Mouse (Mus musculus): ENCODE measurements around the gene Necab3. TPM values are rescaled to one million over a fixed set of nuclear protein-coding genes. Genes with fewer than 3 reads are reported as not detected.
A peak's percentile ranks its signal among the peaks of the same experiment; 100 is the strongest.

Necab3 gene
- polyA plus RNA-seq, 1 experiment from 2014 or later, result 10.4 TPM

DNA sequence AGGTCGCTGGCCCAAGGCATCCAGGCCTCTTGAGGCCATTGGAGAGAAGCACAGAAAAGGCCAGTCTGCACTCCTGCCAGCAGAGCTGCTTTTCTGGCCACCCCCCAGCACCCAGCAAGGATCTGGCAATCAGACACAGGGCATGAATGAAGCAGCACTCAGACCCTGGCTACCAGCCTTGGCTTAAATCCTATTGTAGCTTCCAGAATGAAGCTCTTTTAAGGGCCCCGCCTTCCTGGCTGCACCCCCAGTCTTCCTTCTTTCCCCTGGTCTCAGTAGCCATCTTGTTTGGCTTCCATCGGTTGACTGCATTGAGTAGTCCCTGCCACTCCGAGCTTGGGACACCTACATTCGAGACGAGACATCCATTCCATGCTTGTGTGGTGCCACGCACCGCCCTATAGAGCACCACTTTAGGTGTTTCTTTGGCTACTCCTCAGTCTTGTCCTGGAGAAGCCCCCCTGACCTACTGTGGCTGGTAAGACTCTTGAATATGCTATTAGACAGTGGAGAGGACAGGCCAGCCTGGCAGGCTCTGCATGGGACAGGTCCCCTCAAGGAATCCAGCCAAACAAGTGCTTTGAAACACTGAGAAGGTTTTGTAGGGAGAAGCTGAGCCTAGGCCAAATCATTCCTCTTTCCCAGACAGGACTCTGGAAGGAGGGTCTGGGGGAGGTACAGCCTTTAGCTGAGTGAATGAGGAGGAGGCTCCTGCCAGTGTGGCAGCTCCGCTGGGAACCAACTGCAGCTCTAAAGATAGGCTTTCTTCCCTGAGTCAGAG lies 14.9 kb downstream of the Necab3 start:
- 91% methylated on average over 9 of the region's 9 CpGs for WGBS
- H3K4me3 ChIP-seq (ENCODE audit: low read depth, low read length), result no peak overlapping the region
- H3K4me1 ChIP-seq (ENCODE audit: control insufficient read depth, insufficient read depth, low read length), result no peaks in the 10 kb centered on the region
- H3K9me3 ChIP-seq (ENCODE audit: control insufficient read depth, low read length), result no peaks in the 10 kb centered on the region
- no peak overlapping the region for H3K9ac ChIP-seq (ENCODE audit: low read length)
- ATAC-seq (ENCODE audit: insufficient read depth, low FRiP score, low TSS enrichment) (no peak), DNase-seq (ENCODE audit: low spot score) (no peak)
- H3K36me3 ChIP-seq (ENCODE audit: control insufficient read depth, insufficient read depth, low read length), result no peaks in the 10 kb centered on the region
- no peak overlapping the region for H3K27ac ChIP-seq (ENCODE audit: low read depth, low read length)
- H3K4me2 ChIP-seq (ENCODE audit: low read depth), result no peak overlapping the region
- H3K27me3 ChIP-seq (ENCODE audit: control insufficient read depth, insufficient read depth, low read length), result no peaks in the 10 kb centered on the region

DNA sequence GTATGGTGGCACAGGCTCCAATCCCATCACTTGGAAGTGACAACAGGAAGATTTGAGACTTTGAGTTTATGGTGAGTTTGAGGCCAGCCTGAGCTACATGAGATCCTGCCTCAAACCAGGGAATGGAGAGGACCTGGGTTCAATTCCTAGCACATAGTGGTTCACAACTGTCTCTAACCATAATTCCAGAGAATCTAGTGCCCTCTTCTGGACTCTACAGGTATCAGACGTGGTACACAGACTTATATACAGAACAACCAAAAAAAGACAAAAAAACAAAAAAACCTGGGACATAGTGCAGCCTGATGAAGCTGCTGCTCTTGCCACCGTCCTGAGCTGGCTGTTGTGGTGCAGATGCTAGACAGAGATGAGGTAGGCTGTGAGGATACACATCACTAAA lies 17.1 kb downstream of the Necab3 start:
- no peaks in the 10 kb centered on the region for H3K9me3 ChIP-seq (ENCODE audit: control insufficient read depth, low read length)
- H3K27ac ChIP-seq (ENCODE audit: low read depth, low read length), result no peak overlapping the region
- ATAC-seq (ENCODE audit: insufficient read depth, low FRiP score, low TSS enrichment) (no peak), DNase-seq (ENCODE audit: low spot score) (no peak)
- H3K4me3 ChIP-seq (ENCODE audit: low read depth, low read length), result no peak overlapping the region
- no peak overlapping the region for H3K9ac ChIP-seq (ENCODE audit: low read length)
- H3K36me3 ChIP-seq (ENCODE audit: control insufficient read depth, insufficient read depth, low read length), result no peaks in the 10 kb centered on the region
- H3K4me2 ChIP-seq (ENCODE audit: low read depth), result no peak overlapping the region
- H3K27me3 ChIP-seq (ENCODE audit: control insufficient read depth, insufficient read depth, low read length), result no peaks in the 10 kb centered on the region
- WGBS, result 83% methylated on average over 2 of the region's 2 CpGs
- no peaks in the 10 kb centered on the region for H3K4me1 ChIP-seq (ENCODE audit: control insufficient read depth, insufficient read depth, low read length)

DNA sequence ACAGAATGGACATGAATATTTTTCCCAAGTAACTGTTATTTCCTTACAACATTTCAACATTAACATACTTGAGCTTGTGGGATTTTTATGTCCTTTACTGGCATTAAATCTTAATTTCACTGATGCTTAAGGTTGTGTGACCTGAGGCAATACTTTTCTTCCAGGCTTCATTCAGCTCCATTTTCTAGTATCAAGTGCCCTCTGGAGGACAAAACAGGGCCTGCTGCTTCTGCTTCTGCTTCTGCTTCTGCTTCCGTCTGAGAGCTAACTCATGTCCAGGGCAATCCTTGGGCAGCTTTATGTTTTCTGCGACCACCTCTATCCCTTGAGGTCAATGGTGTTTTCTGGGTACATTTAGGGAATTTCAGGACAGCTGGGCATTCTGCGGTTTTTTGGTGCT lies 19.0 kb downstream of the Necab3 start:
- Histone ChIP-seq H3K27me3 (ENCODE audit: control insufficient read depth, insufficient read depth, low read length) (no peaks in the 10 kb centered on the region), H3K36me3 (ENCODE audit: control insufficient read depth, insufficient read depth, low read length) (peaks cover 7% of the 10 kb centered on the region; the same call in 1 of the 2 replicates), H3K4me3 (ENCODE audit: low read depth, low read length) (no peak overlapping the region), H3K4me2 (ENCODE audit: low read depth) (no peak overlapping the region), H3K9ac (ENCODE audit: low read length) (no peak overlapping the region), H3K9me3 (ENCODE audit: control insufficient read depth, low read length) (no peaks in the 10 kb centered on the region), H3K4me1 (ENCODE audit: control insufficient read depth, insufficient read depth, low read length) (no peaks in the 10 kb centered on the region), H3K27ac (ENCODE audit: low read depth, low read length) (no peak overlapping the region)
- no peak for ATAC-seq (ENCODE audit: insufficient read depth, low FRiP score, low TSS enrichment)
- WGBS, result 79% methylated on average over 3 of the region's 3 CpGs
- peak; percentile 58 for DNase-seq (ENCODE audit: low spot score)

DNA sequence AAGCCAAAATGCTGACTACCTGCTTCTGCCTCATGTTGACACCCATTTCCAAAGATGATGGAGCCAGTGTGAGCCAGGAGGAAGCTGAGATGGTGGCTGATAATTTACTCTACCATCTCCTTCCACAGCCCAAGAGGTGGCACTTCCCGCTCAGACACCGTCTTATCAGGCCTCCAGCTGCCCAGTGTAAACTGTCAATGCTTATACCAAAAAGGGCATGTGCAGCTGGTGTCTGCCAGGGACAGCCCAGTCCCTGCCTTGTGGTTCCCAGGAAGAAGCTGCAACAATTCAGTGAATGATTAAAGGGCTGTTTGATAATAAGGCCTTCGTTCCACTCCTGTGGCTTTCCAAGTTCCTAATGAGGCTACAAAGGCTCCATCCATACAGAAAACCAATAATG lies 20.0 kb downstream of the Necab3 start:
- no peak overlapping the region for H3K9ac ChIP-seq (ENCODE audit: low read length)
- H3K4me2 ChIP-seq (ENCODE audit: low read depth), result no peak overlapping the region
- ATAC-seq (ENCODE audit: insufficient read depth, low FRiP score, low TSS enrichment) (no peak), DNase-seq (ENCODE audit: low spot score) (no peak)
- no peak overlapping the region for H3K27ac ChIP-seq (ENCODE audit: low read depth, low read length)
- no peaks in the 10 kb centered on the region for H3K4me1 ChIP-seq (ENCODE audit: control insufficient read depth, insufficient read depth, low read length)
- H3K36me3 ChIP-seq (ENCODE audit: control insufficient read depth, insufficient read depth, low read length), result peaks cover 7% of the 10 kb centered on the region; the same call in 1 of the 2 replicates
- H3K9me3 ChIP-seq (ENCODE audit: control insufficient read depth, low read length), result no peaks in the 10 kb centered on the region
- WGBS, result 76% methylated on average over 3 of the region's 3 CpGs
- no peak overlapping the region for H3K4me3 ChIP-seq (ENCODE audit: low read depth, low read length)
- no peaks in the 10 kb centered on the region for H3K27me3 ChIP-seq (ENCODE audit: control insufficient read depth, insufficient read depth, low read length)

DNA sequence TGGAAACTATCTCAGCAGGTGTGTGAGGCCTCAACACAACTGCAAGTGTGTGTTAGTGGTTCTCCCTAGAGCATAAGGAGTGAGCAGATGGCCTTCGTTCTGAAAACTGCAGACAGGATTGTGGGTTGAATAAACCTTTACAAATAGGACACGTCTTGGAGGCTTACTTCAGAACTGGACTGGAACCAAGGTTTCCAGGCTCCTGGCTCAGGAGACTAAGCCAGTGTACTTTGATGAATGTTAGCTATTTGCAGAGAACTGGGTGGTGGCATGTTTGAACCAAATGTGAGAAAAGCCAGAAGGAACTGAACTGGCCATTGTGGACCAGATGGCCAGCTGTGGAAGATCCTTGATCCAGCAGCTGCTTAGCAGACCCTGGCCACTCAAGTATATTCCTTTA lies 20.4 kb downstream of the Necab3 start:
- Histone ChIP-seq H3K36me3 (ENCODE audit: control insufficient read depth, insufficient read depth, low read length) (peaks cover 7% of the 10 kb centered on the region; the same call in 1 of the 2 replicates), H3K9ac (ENCODE audit: low read length) (no peak overlapping the region), H3K4me2 (ENCODE audit: low read depth) (no peak overlapping the region), H3K27ac (ENCODE audit: low read depth, low read length) (no peak overlapping the region), H3K4me3 (ENCODE audit: low read depth, low read length) (no peak overlapping the region), H3K27me3 (ENCODE audit: control insufficient read depth, insufficient read depth, low read length) (no peaks in the 10 kb centered on the region), H3K9me3 (ENCODE audit: control insufficient read depth, low read length) (no peaks in the 10 kb centered on the region), H3K4me1 (ENCODE audit: control insufficient read depth, insufficient read depth, low read length) (no peaks in the 10 kb centered on the region)
- 72% methylated on average over 2 of the region's 2 CpGs for WGBS
- ATAC-seq (ENCODE audit: insufficient read depth, low FRiP score, low TSS enrichment) (no peak), DNase-seq (ENCODE audit: low spot score) (no peak)

DNA sequence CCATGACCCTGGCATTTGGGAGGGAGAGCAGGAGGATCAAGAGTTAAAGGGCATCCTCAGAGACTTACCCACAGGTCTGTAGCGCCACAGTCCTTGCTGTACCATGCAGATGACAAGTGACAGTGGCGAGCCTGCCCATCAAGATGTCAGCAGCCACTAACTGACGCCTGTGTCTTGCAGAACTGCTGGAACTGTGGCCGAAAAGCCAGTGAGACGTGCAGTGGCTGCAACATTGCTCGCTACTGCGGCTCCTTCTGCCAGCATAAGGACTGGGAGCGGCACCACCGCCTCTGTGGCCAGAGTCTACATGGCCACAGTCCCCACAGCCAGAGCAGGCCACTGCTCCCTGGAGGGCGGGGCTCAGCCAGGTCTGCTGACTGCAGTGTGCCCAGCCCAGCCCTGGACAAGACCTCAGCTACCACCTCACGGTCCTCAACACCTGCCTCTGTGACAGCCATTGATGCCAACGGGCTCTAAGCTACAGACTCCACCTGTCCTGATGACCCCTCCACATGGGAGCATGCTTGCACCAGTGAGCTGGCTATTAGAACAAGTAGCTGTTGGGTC lies 23.9 kb downstream of the Necab3 start:
- no peak for ATAC-seq (ENCODE audit: insufficient read depth, low FRiP score, low TSS enrichment)
- no peaks in the 10 kb centered on the region for H3K4me1 ChIP-seq (ENCODE audit: control insufficient read depth, insufficient read depth, low read length)
- H3K36me3 ChIP-seq (ENCODE audit: control insufficient read depth, insufficient read depth, low read length), result peaks cover 7% of the 10 kb centered on the region; the same call in 1 of the 2 replicates
- H3K27ac ChIP-seq (ENCODE audit: low read depth, low read length), result no peak overlapping the region
- H3K4me2 ChIP-seq (ENCODE audit: low read depth), result no peak overlapping the region
- no peak overlapping the region for H3K9ac ChIP-seq (ENCODE audit: low read length)
- H3K4me3 ChIP-seq (ENCODE audit: low read depth, low read length), result no peak overlapping the region
- H3K9me3 ChIP-seq (ENCODE audit: control insufficient read depth, low read length), result no peaks in the 10 kb centered on the region
- WGBS, result 94% methylated on average over 12 of the region's 12 CpGs
- H3K27me3 ChIP-seq (ENCODE audit: control insufficient read depth, insufficient read depth, low read length), result no peaks in the 10 kb centered on the region
- DNase-seq (ENCODE audit: low spot score), result no peak

DNA sequence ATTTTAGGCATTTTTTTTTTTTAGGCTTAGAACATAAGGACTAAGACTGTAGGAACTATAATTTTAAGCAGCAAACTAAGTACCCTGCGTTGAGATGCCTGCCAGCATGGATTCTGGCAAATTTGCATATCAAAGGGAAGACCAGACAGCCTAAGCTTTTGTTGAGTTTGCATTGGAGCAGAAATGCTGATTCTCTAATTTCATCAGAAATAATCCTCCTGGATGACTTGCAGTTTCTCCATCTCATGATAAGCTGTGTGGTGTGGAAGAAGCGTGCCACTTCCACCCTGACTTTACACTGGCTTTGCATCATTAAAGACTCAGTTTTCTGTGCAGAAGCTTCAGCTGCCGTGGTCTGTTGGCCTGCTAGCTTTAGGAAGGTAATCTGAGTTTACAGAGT lies 25.8 kb downstream of the Necab3 start:
- DNase-seq (ENCODE audit: low spot score), result no peak
- H3K27me3 ChIP-seq (ENCODE audit: control insufficient read depth, insufficient read depth, low read length), result no peaks in the 10 kb centered on the region
- H3K4me1 ChIP-seq (ENCODE audit: control insufficient read depth, insufficient read depth, low read length), result no peaks in the 10 kb centered on the region
- no peak overlapping the region for H3K27ac ChIP-seq (ENCODE audit: low read depth, low read length)
- 63% methylated on average over 3 of the region's 3 CpGs for WGBS
- H3K4me3 ChIP-seq (ENCODE audit: low read depth, low read length), result no peak overlapping the region
- no peaks in the 10 kb centered on the region for H3K9me3 ChIP-seq (ENCODE audit: control insufficient read depth, low read length)
- H3K9ac ChIP-seq (ENCODE audit: low read length), result no peak overlapping the region
- no peak overlapping the region for H3K4me2 ChIP-seq (ENCODE audit: low read depth)
- peaks cover 7% of the 10 kb centered on the region; the same call in 1 of the 2 replicates for H3K36me3 ChIP-seq (ENCODE audit: control insufficient read depth, insufficient read depth, low read length)
- no peak for ATAC-seq (ENCODE audit: insufficient read depth, low FRiP score, low TSS enrichment)

DNA sequence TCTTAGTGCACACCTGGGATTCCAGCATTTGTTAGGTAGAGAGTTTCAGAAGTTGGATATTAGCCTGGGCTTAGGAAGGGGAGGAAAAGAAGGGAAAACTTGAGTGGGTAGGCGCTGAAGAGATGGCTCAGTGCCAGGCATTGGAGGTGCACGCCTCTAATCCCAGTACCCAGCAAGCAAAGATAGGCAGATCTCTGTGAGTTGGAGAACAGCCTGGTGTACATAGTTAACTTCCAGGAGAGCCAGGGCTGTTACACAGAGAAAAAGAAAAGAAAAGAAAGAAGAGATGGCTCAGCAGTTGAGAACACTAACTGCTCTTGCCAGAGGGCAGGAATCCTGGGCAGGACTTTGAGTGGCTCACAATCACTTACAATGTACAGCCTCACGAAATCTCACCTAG lies 32.2 kb downstream of the Necab3 start:
- Histone ChIP-seq H3K4me2 (ENCODE audit: low read depth) (no peak overlapping the region), H3K27ac (ENCODE audit: low read depth, low read length) (no peak overlapping the region), H3K4me3 (ENCODE audit: low read depth, low read length) (no peak overlapping the region), H3K9me3 (ENCODE audit: control insufficient read depth, low read length) (no peaks in the 10 kb centered on the region), H3K36me3 (ENCODE audit: control insufficient read depth, insufficient read depth, low read length) (peaks cover 4% of the 10 kb centered on the region), H3K27me3 (ENCODE audit: control insufficient read depth, insufficient read depth, low read length) (no peaks in the 10 kb centered on the region), H3K4me1 (ENCODE audit: control insufficient read depth, insufficient read depth, low read length) (no peaks in the 10 kb centered on the region), H3K9ac (ENCODE audit: low read length) (no peak overlapping the region)
- no peak for ATAC-seq (ENCODE audit: insufficient read depth, low FRiP score, low TSS enrichment)
- 89% methylated on average over 3 of the region's 3 CpGs for WGBS
- DNase-seq (ENCODE audit: low spot score), result no peak

DNA sequence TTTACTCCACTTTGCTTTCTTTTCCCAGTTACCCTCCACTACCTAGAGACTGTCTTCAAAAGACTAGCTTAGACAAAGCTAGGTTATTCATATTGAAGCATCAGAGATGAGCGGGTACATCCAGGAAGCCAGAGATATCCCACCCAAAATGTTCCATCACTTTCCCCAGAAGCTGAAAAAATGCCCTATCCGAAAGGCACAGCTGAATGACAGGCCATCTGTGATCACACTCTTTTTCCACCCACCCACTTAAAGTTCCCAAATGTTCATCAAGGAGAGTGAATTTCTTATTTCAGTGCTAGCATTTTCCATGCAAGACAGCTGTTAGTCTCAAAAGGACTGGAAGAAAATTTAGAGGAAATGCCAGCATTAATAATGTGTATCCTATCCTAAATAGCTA lies 33.4 kb downstream of the Necab3 start:
- Histone ChIP-seq H3K4me3 (ENCODE audit: low read depth, low read length) (no peak overlapping the region), H3K27me3 (ENCODE audit: control insufficient read depth, insufficient read depth, low read length) (no peaks in the 10 kb centered on the region), H3K9ac (ENCODE audit: low read length) (no peak overlapping the region), H3K4me2 (ENCODE audit: low read depth) (no peak overlapping the region), H3K36me3 (ENCODE audit: control insufficient read depth, insufficient read depth, low read length) (peaks cover 4% of the 10 kb centered on the region), H3K4me1 (ENCODE audit: control insufficient read depth, insufficient read depth, low read length) (no peaks in the 10 kb centered on the region), H3K27ac (ENCODE audit: low read depth, low read length) (no peak overlapping the region), H3K9me3 (ENCODE audit: control insufficient read depth, low read length) (no peaks in the 10 kb centered on the region)
- 92% methylated on average over 2 of the region's 2 CpGs for WGBS
- ATAC-seq (ENCODE audit: insufficient read depth, low FRiP score, low TSS enrichment) (no peak), DNase-seq (ENCODE audit: low spot score) (no peak)

All from neural tube, embryonic 11.5 days (tissue).